Mouse (Mus musculus): Measurements from ENCODE around the gene Filip1. TPM values are rescaled to one million over a fixed set of nuclear protein-coding genes. Genes with fewer than 3 reads are reported as not detected.

Filip1 gene
- polyA plus RNA-seq, 1 experiment: not detected

- TF ChIP-seq GATA1 (IDR thresholded peaks at IDR 0.05; ENCODE audit: borderline replicate concordance, low read length): no peak
- no peak for TF ChIP-seq FLI1 (IDR thresholded peaks at IDR 0.05; ENCODE audit: low read length)
- H3K36me3 ChIP-seq (replicated peaks; ENCODE audit: low read length): no peaks in the 10 kb centered on the region
- no peaks in the 10 kb centered on the region for H3K9me3 ChIP-seq
- no peaks in the 10 kb centered on the region for H3K27me3 ChIP-seq (replicated peaks)
- H3K4me1 ChIP-seq: peaks cover 30% of the 10 kb centered on the region
- peak overlapping the region; percentile 76 for H3K4me3 ChIP-seq (replicated peaks)
Observed at GRCm38 (mm10) chr9:79951984-79952383, 60.7 kb downstream of the Filip1 start.

GRCm38 (mm10) chr9:79951339-79951738, 61.3 kb downstream of the Filip1 start:
- H3K9me3 ChIP-seq: no peaks in the 10 kb centered on the region
- H3K4me1 ChIP-seq: peaks cover 26% of the 10 kb centered on the region
- TF ChIP-seq FLI1 (IDR thresholded peaks at IDR 0.05; ENCODE audit: low read length) (no peak), GATA1 (IDR thresholded peaks at IDR 0.05; ENCODE audit: borderline replicate concordance, low read length) (no peak)
- no peaks in the 10 kb centered on the region for H3K27me3 ChIP-seq (replicated peaks)
- H3K36me3 ChIP-seq (replicated peaks; ENCODE audit: low read length): no peaks in the 10 kb centered on the region
- H3K4me3 ChIP-seq (replicated peaks): peak overlapping the region; percentile 76

GRCm38 (mm10) chr9:79950666-79951065, 62.0 kb downstream of the Filip1 start:
- no peaks in the 10 kb centered on the region for H3K36me3 ChIP-seq (replicated peaks; ENCODE audit: low read length)
- TF ChIP-seq GATA1 (IDR thresholded peaks at IDR 0.05; ENCODE audit: borderline replicate concordance, low read length) (no peak), FLI1 (IDR thresholded peaks at IDR 0.05; ENCODE audit: low read length) (no peak)
- no peaks in the 10 kb centered on the region for H3K27me3 ChIP-seq (replicated peaks)
- no peak overlapping the region for H3K4me3 ChIP-seq (replicated peaks)
- no peaks in the 10 kb centered on the region for H3K9me3 ChIP-seq
- peaks cover 26% of the 10 kb centered on the region for H3K4me1 ChIP-seq

- no peak for TF ChIP-seq GATA1 (IDR thresholded peaks at IDR 0.05; ENCODE audit: borderline replicate concordance, low read length)
- no peak for TF ChIP-seq FLI1 (IDR thresholded peaks at IDR 0.05; ENCODE audit: low read length)
- Histone ChIP-seq H3K4me3 (replicated peaks) (no peak overlapping the region), H3K27me3 (replicated peaks) (no peaks in the 10 kb centered on the region), H3K9me3 (no peaks in the 10 kb centered on the region), H3K36me3 (replicated peaks; ENCODE audit: low read length) (no peaks in the 10 kb centered on the region), H3K4me1 (peaks cover 26% of the 10 kb centered on the region)
Observed at GRCm38 (mm10) chr9:79950038-79950437, 62.6 kb downstream of the Filip1 start.

GRCm38 (mm10) chr9:79948376-79948775, 64.3 kb downstream of the Filip1 start:
- H3K4me1 ChIP-seq: peaks cover 26% of the 10 kb centered on the region
- TF ChIP-seq GATA1 (IDR thresholded peaks at IDR 0.05; ENCODE audit: borderline replicate concordance, low read length) (no peak), FLI1 (IDR thresholded peaks at IDR 0.05; ENCODE audit: low read length) (no peak)
- no peaks in the 10 kb centered on the region for H3K27me3 ChIP-seq (replicated peaks)
- no peaks in the 10 kb centered on the region for H3K9me3 ChIP-seq
- no peak overlapping the region for H3K4me3 ChIP-seq (replicated peaks)
- no peaks in the 10 kb centered on the region for H3K36me3 ChIP-seq (replicated peaks; ENCODE audit: low read length)

- no peak overlapping the region for H3K4me3 ChIP-seq (replicated peaks)
- no peaks in the 10 kb centered on the region for H3K27me3 ChIP-seq (replicated peaks)
- TF ChIP-seq GATA1 (IDR thresholded peaks at IDR 0.05; ENCODE audit: borderline replicate concordance, low read length): no peak
- no peak for TF ChIP-seq FLI1 (IDR thresholded peaks at IDR 0.05; ENCODE audit: low read length)
- H3K9me3 ChIP-seq: no peaks in the 10 kb centered on the region
- H3K36me3 ChIP-seq (replicated peaks; ENCODE audit: low read length): no peaks in the 10 kb centered on the region
- H3K4me1 ChIP-seq: peaks cover 26% of the 10 kb centered on the region
Observed at GRCm38 (mm10) chr9:79947973-79948372, 64.7 kb downstream of the Filip1 start.

- H3K4me3 ChIP-seq (replicated peaks): no peak overlapping the region
- H3K36me3 ChIP-seq (replicated peaks; ENCODE audit: low read length): no peaks in the 10 kb centered on the region
- H3K4me1 ChIP-seq: peaks cover 21% of the 10 kb centered on the region
- no peaks in the 10 kb centered on the region for H3K27me3 ChIP-seq (replicated peaks)
- no peaks in the 10 kb centered on the region for H3K9me3 ChIP-seq
- no peak for TF ChIP-seq GATA1 (IDR thresholded peaks at IDR 0.05; ENCODE audit: borderline replicate concordance, low read length)
- no peak for TF ChIP-seq FLI1 (IDR thresholded peaks at IDR 0.05; ENCODE audit: low read length)
Observed at GRCm38 (mm10) chr9:79947414-79947813, 65.2 kb downstream of the Filip1 start.

- no peaks in the 10 kb centered on the region for H3K27me3 ChIP-seq (replicated peaks)
- TF ChIP-seq GATA1 (IDR thresholded peaks at IDR 0.05; ENCODE audit: borderline replicate concordance, low read length) (no peak), FLI1 (IDR thresholded peaks at IDR 0.05; ENCODE audit: low read length) (no peak)
- peaks cover 9% of the 10 kb centered on the region for H3K4me1 ChIP-seq
- H3K9me3 ChIP-seq: no peaks in the 10 kb centered on the region
- no peaks in the 10 kb centered on the region for H3K36me3 ChIP-seq (replicated peaks; ENCODE audit: low read length)
- no peak overlapping the region for H3K4me3 ChIP-seq (replicated peaks)
Observed at GRCm38 (mm10) chr9:79944872-79945271, 67.8 kb downstream of the Filip1 start.

GRCm38 (mm10) chr9:79943986-79944385, 68.7 kb downstream of the Filip1 start:
- TF ChIP-seq FLI1 (IDR thresholded peaks at IDR 0.05; ENCODE audit: low read length) (no peak), GATA1 (IDR thresholded peaks at IDR 0.05; ENCODE audit: borderline replicate concordance, low read length) (no peak)
- Histone ChIP-seq H3K4me3 (replicated peaks) (no peak overlapping the region), H3K4me1 (peaks cover 9% of the 10 kb centered on the region), H3K36me3 (replicated peaks; ENCODE audit: low read length) (no peaks in the 10 kb centered on the region), H3K9me3 (no peaks in the 10 kb centered on the region), H3K27me3 (replicated peaks) (no peaks in the 10 kb centered on the region)

GRCm38 (mm10) chr9:79938416-79939206, 74.0 kb downstream of the Filip1 start:
- H3K36me3 ChIP-seq (replicated peaks; ENCODE audit: low read length): no peaks in the 10 kb centered on the region
- TF ChIP-seq FLI1 (IDR thresholded peaks at IDR 0.05; ENCODE audit: low read length) (no peak), GATA1 (IDR thresholded peaks at IDR 0.05; ENCODE audit: borderline replicate concordance, low read length) (no peak)
- H3K4me1 ChIP-seq: no peaks in the 10 kb centered on the region
- no peak overlapping the region for H3K4me3 ChIP-seq (replicated peaks)
- no peaks in the 10 kb centered on the region for H3K27me3 ChIP-seq (replicated peaks)
- no peaks in the 10 kb centered on the region for H3K9me3 ChIP-seq
